Mouse (Mus musculus): ENCODE measurements at regions not wholly inside any gene's neighbourhood (a gene's known extent, or its start where the extent isn't known, plus 50 kb on each side); places are given as distances from the start of the nearest gene placed in this dataset.

DNA sequence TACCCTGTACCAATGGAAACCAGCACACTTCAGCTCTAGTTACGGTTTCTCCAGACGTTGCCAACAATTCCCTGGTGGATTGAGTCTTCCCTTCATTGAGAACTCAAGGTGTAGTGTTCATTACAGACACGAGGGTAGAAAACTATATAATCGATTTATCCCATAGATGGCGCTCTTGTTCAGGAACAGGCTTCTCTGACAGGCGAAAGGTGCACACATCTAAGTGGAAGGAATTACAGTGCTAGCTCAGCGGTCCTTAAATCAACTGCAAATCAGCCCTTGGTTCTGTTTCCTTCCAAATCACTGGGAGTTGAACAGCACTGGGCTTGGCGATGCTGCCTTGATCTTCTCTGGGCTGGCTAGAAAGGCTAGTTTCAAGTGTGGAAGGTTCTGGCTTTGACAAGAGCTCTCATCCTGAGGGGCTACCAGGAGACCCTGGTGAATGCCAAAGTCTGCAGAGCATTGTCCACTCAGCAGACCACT is 161.1 kb downstream of the March11 start:
- peak; percentile 42; the same call in 1 of the 2 replicates for ATAC-seq (ENCODE audit: insufficient number of reproducible peaks, insufficient read depth, low FRiP score, low TSS enrichment, low read depth)
- Histone ChIP-seq H3K36me3 (no peaks in the 10 kb centered on the region), H3K4me2 (no peak overlapping the region), H3K4me1 (replicated peaks) (no peaks in the 10 kb centered on the region; the same call in 1 of the 2 replicates), H3K9me3 (no peaks in the 10 kb centered on the region), H3K4me3 (replicated peaks) (no peak overlapping the region), H3K9ac (replicated peaks) (no peak overlapping the region), H3K27ac (no peak overlapping the region), H3K27me3 (no peaks in the 10 kb centered on the region)
- WGBS: 2% methylated on average over 8 of the region's 8 CpGs

- 84% methylated on average over 5 of the region's 5 CpGs for WGBS
- H3K4me3 ChIP-seq (replicated peaks): no peak overlapping the region
- no peak for ATAC-seq (ENCODE audit: insufficient number of reproducible peaks, insufficient read depth, low FRiP score, low TSS enrichment, low read depth)
- H3K27me3 ChIP-seq: no peaks in the 10 kb centered on the region
- H3K9ac ChIP-seq (replicated peaks): no peak overlapping the region
- no peaks in the 10 kb centered on the region for H3K36me3 ChIP-seq
- no peak overlapping the region for H3K4me2 ChIP-seq
- no peak overlapping the region for H3K27ac ChIP-seq
- H3K9me3 ChIP-seq: no peaks in the 10 kb centered on the region
- no peaks in the 10 kb centered on the region for H3K4me1 ChIP-seq (replicated peaks)
These were observed 178.5 kb downstream of the March11 start for GRCm38 (mm10) chr15:26487378-26487777.
